Mouse (Mus musculus): ENCODE measurements around the gene Dera. TPM values are rescaled to one million over a fixed set of nuclear protein-coding genes. Genes with fewer than 3 reads are reported as not detected.
"Not testable (repeated sequence)": the region's sequence is repeated elsewhere in the genome, so short reads cannot be mapped to it uniquely, and the experiment has no call there.

Gene Dera
- 10 to 100 TPM in 1 of 2 experiments, 1 to 10 TPM in 1; 9.5 to 10.7 TPM for total RNA-seq (2021)

DNA sequence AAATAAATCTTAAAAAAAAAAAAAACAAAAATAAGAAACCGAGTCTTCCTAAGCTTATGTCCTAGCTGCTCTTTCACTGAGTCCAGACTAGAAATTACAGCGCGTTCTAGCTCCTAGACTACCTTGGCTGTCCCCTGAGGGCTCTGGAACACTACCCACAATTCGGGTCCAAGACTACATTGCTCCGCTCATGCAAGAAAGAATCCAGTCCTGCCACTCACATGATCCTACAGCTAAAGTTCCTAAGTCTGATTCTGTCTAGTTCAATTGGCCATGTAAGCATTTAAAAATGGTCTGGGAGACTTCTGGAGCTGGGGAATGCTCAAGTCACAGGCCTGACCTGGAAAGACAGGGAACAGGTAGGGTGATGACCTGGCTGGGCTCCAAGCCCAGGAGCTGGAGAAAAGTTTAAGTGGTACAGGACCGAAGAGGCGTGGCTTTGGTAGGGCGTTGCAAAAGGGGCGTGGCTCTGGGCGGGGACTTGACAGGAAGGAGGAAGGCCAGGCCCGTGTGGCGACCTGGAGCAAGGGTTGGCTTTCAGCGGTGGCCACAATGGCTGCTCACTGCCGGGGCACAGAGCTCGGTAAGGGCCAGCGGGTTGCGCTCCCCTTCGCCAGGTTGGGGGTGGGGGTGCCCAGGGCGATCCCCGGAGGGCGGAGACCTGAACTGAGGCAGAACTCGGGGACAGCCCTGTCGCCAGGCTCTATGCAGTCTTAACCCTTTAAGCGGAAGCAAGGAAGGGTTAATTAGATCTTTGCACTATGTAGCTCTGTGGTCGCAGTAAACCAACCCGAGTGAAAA is at the start of gene Dera:
TSS of gene Dera (plus strand) at position 491 of the 801 bp plus-strand sequence.
- intact Hi-C loops (cut with DNase I), result loop anchor here (10.0 kb wide), 1 partner anchor 1821 kb away; no protein-coding TSS in a partner anchor
- peak; percentile 83 for DNase-seq

DNA sequence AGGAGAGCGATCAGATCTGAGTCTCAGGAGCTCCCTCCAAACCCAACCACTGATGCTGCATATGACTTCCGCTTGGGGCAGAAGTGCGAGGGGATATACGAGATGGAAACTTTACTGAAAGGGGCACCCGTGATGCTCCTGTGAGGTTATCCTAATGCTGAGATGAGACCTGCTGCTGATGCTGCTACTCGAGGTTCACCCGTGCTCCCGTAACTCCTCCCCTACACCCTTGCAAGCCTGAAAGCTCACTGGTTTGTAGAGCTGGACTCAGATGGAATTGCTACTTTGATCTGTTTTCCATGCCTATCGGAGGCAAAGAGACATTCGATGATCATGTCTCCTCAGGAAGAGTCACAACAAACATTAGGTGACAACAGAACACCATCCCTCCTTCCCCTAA is 48.1 kb upstream of the Dera start:
- intact Hi-C loops (cut with DNase I), result no loop called here

DNA sequence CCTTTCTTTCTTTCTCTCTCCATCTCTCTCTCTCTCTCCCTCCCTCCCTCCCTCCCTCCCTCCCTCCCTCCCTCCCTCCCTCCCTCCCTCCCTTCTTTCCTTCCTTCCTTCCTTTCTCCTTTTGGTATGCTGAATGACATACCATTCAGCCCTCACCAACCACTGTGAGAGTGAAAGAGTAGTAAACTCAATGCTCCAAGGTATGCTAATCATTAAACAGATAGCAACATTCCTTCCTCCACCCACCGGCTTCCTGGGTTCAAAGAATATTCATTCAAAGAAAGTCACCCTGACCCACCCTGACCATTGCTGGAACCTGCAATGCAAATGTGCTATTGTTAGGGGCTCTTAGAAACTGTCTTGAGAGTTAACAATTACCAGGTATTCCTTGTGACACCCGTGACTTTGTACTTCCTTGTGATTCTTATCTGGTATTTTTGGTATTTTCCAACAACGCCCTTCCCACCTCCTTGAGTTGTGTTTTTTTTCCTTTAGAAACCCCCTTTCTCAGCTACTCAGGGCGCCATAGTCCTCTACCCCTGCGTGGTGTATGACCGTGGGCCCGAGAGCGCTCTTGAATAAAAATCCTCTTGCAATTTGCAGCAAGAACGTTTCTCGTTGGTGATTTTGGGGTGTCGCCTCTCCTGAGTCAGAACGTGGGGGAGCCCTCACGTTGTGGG is 45.5 kb upstream of the Dera start:
- DNase-seq; intact Hi-C loops (cut with DNase I): not testable (repeated sequence)

More for the DNA sequence above, 48.1 kb upstream of the Dera start:
- DNase-seq, result no peak

DNA sequence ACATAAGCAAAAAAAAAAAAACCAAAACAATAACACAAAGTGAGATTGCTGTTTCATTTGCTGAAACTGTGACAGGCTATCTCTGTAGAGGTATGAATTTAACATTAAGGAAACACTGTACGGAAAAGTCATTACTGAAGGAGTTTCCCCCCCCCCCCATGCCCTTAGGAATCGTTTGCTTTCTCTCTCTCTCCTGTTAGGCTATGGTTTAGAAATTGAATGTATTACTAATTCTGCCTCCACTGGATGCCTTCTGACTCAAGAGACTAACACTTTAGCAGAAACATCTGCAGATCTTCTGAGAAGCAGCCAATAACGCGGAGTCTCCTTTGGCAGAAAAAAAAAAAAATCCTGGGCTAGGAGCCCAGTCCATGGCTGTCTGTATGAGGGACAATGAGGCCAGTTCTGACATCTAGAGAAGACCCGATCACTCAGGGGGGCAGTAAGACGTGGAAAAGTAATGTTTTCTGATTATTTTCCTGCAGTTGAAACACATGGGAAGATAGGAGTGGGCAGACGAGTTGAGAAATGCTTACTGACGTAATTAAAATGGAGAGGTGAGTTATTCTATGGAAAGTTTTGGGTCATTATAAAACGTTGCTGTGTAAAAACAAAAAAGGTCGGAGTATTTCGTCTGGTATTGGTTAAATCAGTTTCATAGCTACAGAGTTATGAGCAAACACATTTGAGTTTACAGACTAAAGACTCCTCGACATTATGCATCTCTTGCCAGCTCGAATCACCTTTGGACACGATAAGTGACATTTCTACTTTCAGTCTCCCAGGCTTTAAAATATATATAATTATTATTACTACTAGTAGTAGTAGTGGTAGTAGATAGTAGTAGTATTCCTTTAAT is 43.9 kb upstream of the Dera start:
- DNase-seq, result no peak
- intact Hi-C loops (cut with DNase I), result loop anchor here (5.0 kb wide), 1 partner anchor 63 kb away; no protein-coding TSS in a partner anchor

DNA sequence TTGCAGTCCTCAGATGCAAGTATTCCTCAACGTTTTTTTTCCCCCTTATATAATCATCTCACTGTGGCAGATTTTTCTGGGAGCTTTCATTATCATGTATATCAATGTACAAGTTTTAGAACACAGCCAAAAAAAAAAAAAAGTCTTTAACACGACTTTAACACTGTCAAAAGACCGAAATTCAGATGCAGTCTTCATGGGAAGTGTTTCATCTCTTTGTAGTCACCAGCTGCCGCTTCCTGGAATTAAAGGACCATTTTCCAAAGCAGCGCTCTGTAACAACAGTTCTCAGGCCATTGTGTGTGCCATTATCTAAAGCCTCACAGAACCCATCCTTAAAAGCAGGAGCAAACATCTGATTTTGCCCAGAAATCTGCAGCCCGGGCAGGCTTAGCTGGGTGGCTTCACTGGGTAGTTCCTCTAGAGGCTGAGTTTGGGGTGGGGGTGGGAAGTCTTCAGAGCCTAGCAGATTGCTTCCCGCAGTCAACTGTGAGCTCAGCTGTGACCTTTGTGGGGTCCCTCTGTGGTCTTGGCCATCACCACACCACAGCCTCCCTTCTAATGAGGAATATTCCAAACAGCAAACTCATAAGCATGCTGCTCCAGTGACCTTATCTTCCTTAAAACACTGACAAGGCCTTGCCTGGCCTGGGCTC is 41.6 kb upstream of the Dera start:
- DNase-seq, result no peak
- intact Hi-C loops (cut with DNase I), result loop anchor here (5.0 kb wide), 1 partner anchor 65 kb away; no protein-coding TSS in a partner anchor

DNA sequence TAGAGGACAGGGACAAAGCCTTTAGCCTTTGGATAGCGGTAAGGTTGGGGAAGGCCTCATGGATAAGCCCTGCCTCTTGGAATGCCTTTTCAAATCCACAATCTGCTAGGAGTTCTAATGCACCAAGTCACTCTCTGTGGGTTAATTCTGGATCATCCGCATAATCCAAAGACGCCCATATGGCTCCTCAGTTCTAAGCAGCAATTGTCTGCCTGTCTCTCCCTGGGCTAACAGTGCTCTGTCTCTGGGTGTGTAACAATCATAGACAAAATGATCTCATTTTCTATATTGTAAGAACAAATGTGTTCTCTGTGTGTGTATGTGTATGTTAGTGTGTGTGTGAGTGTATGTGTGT is 41.1 kb upstream of the Dera start:
- intact Hi-C loops (cut with DNase I), result loop anchor here (5.0 kb wide), 1 partner anchor 66 kb away; no protein-coding TSS in a partner anchor
- DNase-seq, result no peak

DNA sequence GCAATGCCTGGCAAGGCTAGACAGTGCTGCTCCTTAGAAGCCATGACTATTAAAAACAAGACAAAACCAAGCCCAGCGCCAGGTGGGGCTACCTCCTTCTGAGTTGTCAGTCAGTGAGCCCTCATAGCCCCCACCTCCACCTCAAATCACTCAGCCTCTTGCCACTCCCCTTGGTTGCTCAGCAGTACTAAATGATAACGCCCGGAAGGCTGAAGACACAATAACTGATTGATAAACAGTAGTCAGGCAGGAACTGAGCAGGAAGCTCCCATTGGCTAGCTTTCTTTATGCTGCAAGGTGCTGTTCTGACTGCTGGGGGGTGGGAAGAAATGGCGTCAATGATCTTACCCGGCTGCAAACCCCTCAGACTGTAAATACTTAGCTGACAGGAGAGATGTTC is 37.5 kb upstream of the Dera start:
- DNase-seq, result no peak
- intact Hi-C loops (cut with DNase I), result no loop called here

DNA sequence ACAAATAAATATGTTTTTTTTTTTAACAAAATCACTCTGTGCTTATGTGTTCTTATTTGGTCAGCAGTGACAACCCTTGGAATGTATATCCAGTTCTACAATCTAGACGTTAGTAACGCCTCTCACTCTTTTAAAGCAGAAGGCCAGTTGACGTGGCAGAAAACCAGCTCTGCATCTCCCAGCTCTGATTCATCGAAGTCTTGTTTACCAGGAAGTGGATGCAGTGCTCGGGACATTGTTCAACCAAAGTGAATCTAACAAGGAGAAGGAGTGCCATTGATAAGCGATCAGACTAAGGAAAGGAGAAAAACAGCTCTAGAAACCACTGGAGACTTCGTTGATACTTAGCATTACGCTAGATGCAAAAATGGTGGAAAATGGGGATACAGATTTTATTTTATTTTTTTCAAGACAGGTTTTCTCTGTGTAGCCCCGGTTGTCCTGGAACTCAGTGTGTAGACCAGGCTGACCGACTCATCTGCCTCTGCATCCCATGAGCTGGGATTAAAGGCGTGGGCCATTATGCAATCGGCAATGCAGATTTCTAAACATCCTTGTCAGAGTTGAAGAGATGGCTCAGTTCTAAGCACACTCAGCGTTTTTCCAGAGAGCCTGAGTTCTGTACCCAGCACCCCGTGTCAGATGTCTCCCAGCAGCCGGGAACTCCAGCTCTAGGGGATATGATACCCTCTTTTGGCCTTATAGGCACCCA is 32.0 kb upstream of the Dera start:
- no peak for DNase-seq
- intact Hi-C loops (cut with DNase I), result loop anchor here (5.0 kb wide), 2 partner anchors 265 to 515 kb away; no protein-coding TSS in a partner anchor

DNA sequence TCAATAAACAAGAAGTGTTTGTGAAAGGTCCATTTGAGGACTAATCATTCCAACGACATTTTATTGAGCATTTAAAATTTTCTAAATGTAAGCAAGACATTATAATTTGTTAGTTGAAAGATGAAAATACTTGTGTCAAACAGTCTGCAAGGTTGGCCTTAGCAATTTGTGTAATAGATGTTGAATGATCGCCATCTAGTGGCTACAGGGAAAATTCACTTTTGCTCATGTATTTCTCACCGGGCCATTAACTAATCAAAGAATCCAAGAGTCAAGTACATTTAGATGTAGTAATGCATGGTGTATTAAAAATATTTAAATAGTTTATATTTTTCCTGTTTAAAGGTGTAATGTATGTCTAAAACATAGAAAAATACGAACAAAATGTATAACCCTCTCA is 30.4 kb upstream of the Dera start:
- no peak for DNase-seq
- intact Hi-C loops (cut with DNase I), result loop anchor here (5.0 kb wide), 2 partner anchors 267 to 517 kb away; no protein-coding TSS in a partner anchor

DNA sequence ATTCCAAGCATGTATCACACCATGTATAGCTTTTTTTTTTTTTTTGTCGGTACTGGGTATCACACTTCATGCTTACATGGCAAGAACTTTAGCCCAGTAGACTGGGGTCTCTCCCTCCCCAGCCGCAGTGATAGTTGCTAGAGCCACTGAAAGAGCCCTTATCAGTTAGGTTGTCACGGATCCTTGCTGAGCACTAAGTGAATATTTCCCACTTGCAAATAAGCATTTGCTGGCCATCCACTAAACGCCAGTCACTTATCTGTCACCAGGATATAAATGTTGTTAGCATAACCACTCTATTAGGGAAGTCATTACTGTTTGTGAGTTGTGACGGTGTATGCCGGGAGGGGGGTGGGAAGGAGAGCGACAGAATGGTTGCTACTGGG is 19.9 kb upstream of the Dera start:
- intact Hi-C loops (cut with DNase I), result no loop called here
- DNase-seq, result no peak

DNA sequence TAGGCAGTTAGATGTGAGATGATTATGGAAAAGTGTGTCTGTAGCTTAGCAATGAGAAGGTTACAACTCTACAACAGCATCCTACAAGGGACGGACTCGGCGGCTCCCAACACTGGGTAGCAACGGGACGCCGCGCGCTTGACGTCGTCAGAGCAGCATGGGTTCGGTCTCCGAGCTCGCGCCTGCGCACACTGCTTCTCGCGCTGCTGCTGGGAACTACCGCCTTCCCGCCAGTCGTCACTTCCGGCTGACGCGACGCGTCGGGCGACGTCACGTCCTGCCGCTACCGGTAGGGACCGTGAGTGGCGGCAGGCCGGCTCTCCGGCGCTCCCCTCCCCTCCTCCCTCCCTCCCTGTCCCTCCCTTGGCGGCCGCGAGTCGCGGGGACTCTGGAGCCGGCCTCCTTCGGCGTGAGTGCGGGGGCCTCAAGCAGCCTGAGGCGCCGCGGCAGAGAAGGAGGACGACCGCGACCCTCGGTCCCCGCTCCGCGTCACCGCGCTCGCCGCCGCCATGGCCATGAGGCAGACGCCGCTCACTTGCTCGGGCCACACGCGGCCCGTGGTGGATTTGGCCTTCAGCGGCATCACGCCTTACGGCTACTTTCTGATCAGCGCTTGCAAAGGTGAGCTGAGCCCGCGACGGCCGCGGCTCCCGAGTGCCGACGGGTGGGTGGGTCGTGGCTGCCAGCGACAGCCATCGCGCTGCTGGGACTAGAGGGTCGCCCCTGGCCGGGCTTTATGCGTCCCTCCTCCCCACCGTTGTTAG is 19.3 kb upstream of the Dera start, which contains the start of gene Strap:
TSS of gene Strap (plus strand) at position 233 of the 764 bp plus-strand sequence.
- intact Hi-C loops (cut with DNase I), result no loop called here
- DNase-seq, result peak; percentile 95

DNA sequence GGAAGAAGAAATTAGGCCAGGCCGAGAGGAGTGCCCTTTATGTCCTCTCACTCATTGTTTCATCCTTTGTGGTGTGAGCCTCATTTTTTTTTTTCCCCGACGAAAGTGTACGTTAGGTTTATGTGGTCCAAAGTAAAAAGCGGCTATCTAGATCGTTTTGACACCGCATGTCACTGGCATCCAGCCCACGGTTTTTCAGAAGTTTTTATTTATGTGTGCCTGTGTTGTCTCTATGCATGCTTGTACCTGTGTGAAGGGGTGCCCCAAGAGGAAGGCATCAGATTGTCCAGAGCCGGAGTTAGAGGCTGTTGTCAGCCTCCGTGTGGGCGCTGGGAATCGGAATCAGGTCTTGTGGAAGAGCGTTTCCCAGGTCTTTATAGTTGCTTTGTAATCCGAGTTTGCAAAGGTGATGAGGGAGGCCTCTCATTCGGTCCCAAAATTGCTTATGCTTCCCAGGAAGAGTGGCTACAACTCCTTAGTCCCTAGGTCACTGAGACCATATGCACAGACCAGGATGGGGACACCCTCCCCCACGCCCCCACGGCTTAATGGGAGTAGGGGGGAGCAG is 18.6 kb upstream of the Dera start:
- DNase-seq, result no peak
- intact Hi-C loops (cut with DNase I), result no loop called here

DNA sequence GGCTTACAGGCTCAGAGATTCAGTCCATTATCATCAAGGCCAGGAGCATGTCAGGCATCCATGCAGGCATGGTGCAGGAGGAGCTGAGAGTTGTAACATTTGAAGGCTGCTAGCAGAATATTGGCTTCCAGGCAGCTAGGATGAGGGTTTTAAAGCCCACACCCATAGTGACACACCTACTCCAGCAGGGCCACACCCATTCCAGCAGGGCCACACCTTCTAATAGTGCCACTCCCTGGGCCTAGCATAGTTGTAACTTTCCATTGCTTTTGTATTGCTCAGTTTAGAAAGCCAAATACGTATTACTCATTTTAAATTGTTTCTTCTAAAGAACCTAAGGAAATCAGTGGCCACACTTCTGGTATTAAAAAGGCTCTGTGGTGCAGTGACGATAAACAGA is 13.4 kb upstream of the Dera start:
- intact Hi-C loops (cut with DNase I), result no loop called here
- DNase-seq, result no peak

DNA sequence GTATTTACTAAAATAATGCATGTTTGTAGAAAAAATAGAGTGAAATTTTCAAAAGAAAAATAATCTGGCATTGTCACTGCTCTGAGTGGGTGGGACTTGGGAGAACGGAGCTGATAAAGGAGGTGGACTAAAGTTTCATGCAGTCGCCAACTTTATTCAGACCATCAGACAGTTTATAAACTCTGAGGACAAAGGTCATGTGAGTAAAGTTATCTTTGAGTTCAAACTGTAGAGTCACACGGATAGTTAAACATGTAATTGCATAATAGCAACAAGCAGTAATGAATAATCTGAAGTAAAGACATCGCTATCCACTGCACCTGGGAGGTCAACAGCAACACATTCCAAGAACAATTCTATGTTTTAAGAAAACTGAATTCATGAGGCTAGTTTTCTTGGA is 9.6 kb upstream of the Dera start:
- intact Hi-C loops (cut with DNase I), result no loop called here
- DNase-seq, result no peak

DNA sequence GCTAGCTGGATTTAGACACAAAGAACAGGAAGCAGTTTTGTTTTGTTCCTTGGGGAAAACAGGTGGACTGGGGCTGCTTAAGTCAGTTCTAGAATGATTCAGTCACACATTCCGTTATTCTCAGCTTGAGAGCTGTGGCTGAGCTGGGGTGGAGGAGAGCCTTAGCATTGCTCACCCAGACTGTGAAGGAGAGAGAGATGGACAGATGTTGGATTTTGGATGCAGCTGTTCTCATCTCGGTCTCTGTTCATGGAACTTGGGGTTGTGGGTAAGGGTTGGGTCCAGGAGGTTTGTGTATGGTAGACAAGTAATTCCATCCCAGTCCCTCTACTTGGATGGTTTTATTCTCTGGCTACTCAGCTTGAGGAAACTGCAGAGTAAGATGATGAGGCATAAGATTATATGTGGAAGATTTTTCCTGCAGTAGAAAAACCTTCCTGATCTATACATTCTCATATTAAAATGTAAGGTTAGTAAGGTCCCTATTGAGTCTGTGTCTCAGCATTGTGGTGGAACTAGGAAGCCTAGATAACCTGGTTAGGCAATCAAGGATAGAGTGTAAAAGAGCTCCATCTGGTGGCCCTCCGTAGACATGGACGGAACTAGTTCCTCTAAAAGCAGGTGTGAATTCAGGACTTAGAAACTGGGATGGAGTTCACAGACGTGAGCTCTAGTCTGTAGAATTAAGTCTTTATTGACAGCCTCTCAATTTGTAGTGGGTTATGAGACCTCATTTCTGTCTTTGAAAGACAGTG is 7.0 kb upstream of the Dera start:
- intact Hi-C loops (cut with DNase I), result no loop called here

DNA sequence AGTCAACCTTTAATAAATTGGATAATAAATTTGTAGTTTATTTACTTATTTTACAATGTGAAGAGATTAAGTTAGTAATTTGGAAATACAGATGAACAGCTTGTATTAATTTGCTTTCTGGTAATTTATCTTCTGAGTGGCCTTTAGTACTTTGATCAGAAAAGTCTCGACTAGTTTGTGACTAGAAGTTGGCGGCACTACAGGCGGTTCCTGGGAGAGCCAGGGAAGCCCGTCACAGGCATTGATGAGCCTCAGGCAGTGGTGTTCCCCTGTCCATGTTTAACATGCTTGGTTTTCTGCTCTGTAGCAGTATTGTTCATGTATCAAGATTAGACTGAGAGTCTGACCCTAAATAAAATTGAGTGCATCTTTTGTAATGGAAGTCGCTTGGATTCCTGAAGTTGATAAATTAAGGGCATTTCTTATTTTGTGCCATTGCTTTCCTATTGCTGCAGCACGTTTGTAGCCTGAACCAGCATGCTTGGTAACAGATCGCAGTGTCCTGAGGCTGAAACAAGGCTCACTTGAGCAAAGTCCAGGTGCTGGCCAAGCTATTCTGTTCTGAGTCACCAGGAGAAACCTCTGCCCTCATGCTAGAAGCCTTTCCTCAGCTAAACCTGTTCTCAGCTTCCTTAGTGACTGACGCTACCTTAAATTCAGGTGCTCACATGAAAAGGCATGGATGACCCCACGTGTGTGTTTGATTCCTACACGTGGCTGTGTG is 2.6 kb upstream of the Dera start:
- intact Hi-C loops (cut with DNase I), result loop anchor here (10.0 kb wide), 1 partner anchor 1823 kb away; no protein-coding TSS in a partner anchor
- DNase-seq, result no peak

More for the DNA sequence above, 7.0 kb upstream of the Dera start:
- no peak for DNase-seq

DNA sequence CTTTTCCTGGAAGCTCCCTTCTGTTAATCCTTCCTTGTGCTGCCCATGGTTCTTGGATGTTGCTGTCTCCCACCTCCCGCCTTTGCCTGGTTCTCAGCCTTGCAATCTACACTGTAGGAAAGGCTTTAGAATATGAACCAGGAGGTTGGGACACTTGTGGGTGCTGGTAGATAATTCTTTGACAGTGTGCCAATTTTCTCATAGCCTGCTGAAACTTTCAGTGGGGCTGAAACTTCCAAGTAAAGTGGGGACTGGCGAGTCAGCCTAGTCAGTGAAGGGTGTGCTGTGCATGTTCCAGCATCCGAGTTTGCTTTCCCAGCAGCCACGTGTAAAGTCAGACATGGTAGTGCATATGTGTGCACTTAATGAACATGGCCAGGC is 2.1 kb upstream of the Dera start:
- intact Hi-C loops (cut with DNase I), result loop anchor here (10.0 kb wide), 1 partner anchor 1823 kb away; no protein-coding TSS in a partner anchor
- DNase-seq, result no peak
